ENCODE assay signal across 22 mouse cellular contexts in the genomic region with DNA sequence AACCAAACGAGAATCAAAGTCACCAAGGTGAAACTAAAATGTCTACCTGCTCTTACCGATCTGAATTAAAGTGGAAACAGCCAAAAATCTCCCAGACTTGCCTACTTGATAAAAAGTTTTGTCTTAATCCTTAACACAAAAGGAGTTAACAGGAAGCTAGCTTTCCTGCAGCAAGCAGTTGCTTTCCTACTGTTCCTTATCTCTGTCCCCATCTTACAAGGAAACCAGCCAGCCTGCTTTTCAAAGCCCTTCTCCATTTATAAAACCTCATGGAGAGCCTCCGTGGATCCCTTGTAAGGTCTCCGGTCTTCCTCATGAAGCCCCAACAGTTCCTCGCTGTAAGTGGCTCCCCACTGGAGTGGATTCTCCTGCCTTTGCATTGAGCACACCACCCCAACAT. TPM values are rescaled to one million over a fixed set of nuclear protein-coding genes. Genes with fewer than 3 reads are reported as not detected.
DNase-seq lines count a peak whose midpoint lies in the region; ATAC-seq and TF ChIP-seq lines count a peak whose summit lies in the region.
"Had no signal": no experiment of that assay in that cellular context is flagged by ENCODE, and none has a peak within 500 bp of the region (broad histone marks: within the 10 kb centered on the region; RNA-seq: fewer than 3 reads in every experiment).

No protein-coding gene starts in this region.

- no peak for ATAC-seq in kidney, embryonic 15.5 days (replicated peaks; ENCODE audit: low FRiP score)
- no peak for ATAC-seq in lung, postnatal 0 days
- ATAC-seq: forebrain, embryonic 15.5 days; hindbrain, embryonic 16.5 days; inflammation-experienced regulatory T-cells, adult 6 months; Patski had no signal

- no peaks in the 10 kb centered on the region for H3K9me3 ChIP-seq in kidney, embryonic 15.5 days (replicated peaks)
- no peaks in the 10 kb centered on the region for H3K9me3 ChIP-seq in lung, postnatal 0 days (ENCODE audit: low read length)
- H3K9me3 ChIP-seq in MEL (replicated peaks; ENCODE audit: insufficient read depth, low read length), result no peaks in the 10 kb centered on the region
- H3K9me3 ChIP-seq: embryonic facial prominence, embryonic 12.5 days; forebrain, embryonic 15.5 days; heart, embryonic 13.5 days; hindbrain, embryonic 12.5 days had no signal

- WGBS in kidney, embryonic 15.5 days, result 43% methylated on average over 5 of the region's 5 CpGs
- 26% methylated on average over 5 of the region's 5 CpGs for WGBS in lung, postnatal 0 days

- H3K4me2 ChIP-seq in kidney, embryonic 15.5 days, result no peak overlapping the region
- H3K4me2 ChIP-seq in lung, postnatal 0 days (replicated peaks; ENCODE audit: low read depth, low read length), result no peak overlapping the region
- H3K4me2 ChIP-seq: embryonic facial prominence, embryonic 12.5 days; forebrain, embryonic 15.5 days; heart, embryonic 13.5 days; hindbrain, embryonic 12.5 days had no signal

- peaks cover 28% of the 10 kb centered on the region for H3K36me3 ChIP-seq in kidney, embryonic 15.5 days
- H3K36me3 ChIP-seq in lung, postnatal 0 days (ENCODE audit: insufficient read depth, low read length), result no peaks in the 10 kb centered on the region
- H3K36me3 ChIP-seq in MEL (ENCODE audit: control insufficient read depth in 1 of 2, insufficient read depth in 2 of 2, low read length in 2 of 2), result peaks cover 6 to 13% of the 10 kb centered on the region in 2 experiments

- H3K9ac ChIP-seq in kidney, embryonic 15.5 days, result no peak overlapping the region
- no peak overlapping the region for H3K9ac ChIP-seq in lung, postnatal 0 days (replicated peaks; ENCODE audit: low read depth)
- no peak overlapping the region for H3K9ac ChIP-seq in MEL (ENCODE audit: control insufficient read depth, low read depth, low read length, poor library complexity, severe bottlenecking)
- H3K9ac ChIP-seq: embryonic facial prominence, embryonic 12.5 days; forebrain, embryonic 15.5 days; heart, embryonic 13.5 days; hindbrain, embryonic 12.5 days had no signal

- H3K4me1 ChIP-seq in kidney, embryonic 15.5 days, result peaks cover 6% of the 10 kb centered on the region; the same call in 1 of the 2 replicates
- 0 out of 2 replicates have a peak, but pooled peaks cover 3% of the 10 kb centered on the region for H3K4me1 ChIP-seq in lung, postnatal 0 days (ENCODE audit: insufficient read depth, low read depth, low read length)
- H3K4me1 ChIP-seq in MEL (ENCODE audit: control insufficient read depth in 1 of 2, insufficient read depth in 2 of 2, low read length in 2 of 2), result peaks cover 5 to 11% of the 10 kb centered on the region in 2 experiments
- H3K4me1 ChIP-seq: embryonic facial prominence, embryonic 12.5 days; forebrain, embryonic 15.5 days; hindbrain, embryonic 12.5 days had no signal

- H3K27me3 ChIP-seq in kidney, embryonic 15.5 days, result no peaks in the 10 kb centered on the region
- no peaks in the 10 kb centered on the region for H3K27me3 ChIP-seq in lung, postnatal 0 days (replicated peaks; ENCODE audit: insufficient read depth, low read length)
- no peaks in the 10 kb centered on the region for H3K27me3 ChIP-seq in MEL (ENCODE audit: control insufficient read depth in 1 of 2, insufficient read depth in 2 of 2, low read length in 2 of 2)
- H3K27me3 ChIP-seq: CH12.LX; embryonic facial prominence, embryonic 12.5 days; forebrain, embryonic 15.5 days; heart, embryonic 13.5 days; hindbrain, embryonic 12.5 days; Patski had no signal

- no peak for TF ChIP-seq POLR2A in MEL (IDR thresholded peaks at IDR 0.05; ENCODE audit: control insufficient read depth in 1 of 2, insufficient read depth in 1 of 2, low read depth in 1 of 2, low read length in 2 of 2, poor library complexity in 1 of 2)

- H3K27ac ChIP-seq in kidney, embryonic 15.5 days, result peak overlapping the region; percentile 51; the same call in 1 of the 2 replicates
- H3K27ac ChIP-seq in lung, postnatal 0 days (ENCODE audit: low read length), result no peak overlapping the region
- no peak overlapping the region for H3K27ac ChIP-seq in MEL (ENCODE audit: control insufficient read depth, low read depth, low read length)
- H3K27ac ChIP-seq: embryonic facial prominence, embryonic 12.5 days; forebrain, embryonic 15.5 days; heart, embryonic 13.5 days; hindbrain, embryonic 12.5 days had no signal

- H3K79me2 ChIP-seq in MEL (ENCODE audit: control insufficient read depth, insufficient read depth, low read length, poor library complexity), result no peaks in the 10 kb centered on the region

- TF ChIP-seq RAD21 in MEL (IDR thresholded peaks at IDR 0.05; ENCODE audit: low read depth, low read length), result no peak

- H3K4me3 ChIP-seq in kidney, embryonic 15.5 days (replicated peaks), result no peak overlapping the region
- H3K4me3 ChIP-seq in lung, postnatal 0 days (ENCODE audit: low read depth, low read length), result no peak overlapping the region
- 0 out of 4 replicates have a peak overlapping the region, but pooled peaks of 1 of the 2 experiments have one; percentile 17 for H3K4me3 ChIP-seq in MEL (ENCODE audit: control insufficient read depth in 1 of 2, insufficient read depth in 1 of 2, low read depth in 2 of 2, low read length in 2 of 2)
- H3K4me3 ChIP-seq: embryonic facial prominence, embryonic 12.5 days; forebrain, embryonic 15.5 days; heart, embryonic 13.5 days; hindbrain, embryonic 12.5 days had no signal

- DNase-seq in kidney, adult 9 months, result no peak
- peak; percentile 19 for DNase-seq in lung, postnatal 0 days (ENCODE audit: low spot score)
- DNase-seq in lung, postnatal 14 days, result no peak
- peak; percentile 46 for DNase-seq in MEL (ENCODE audit: low read depth, low spot score)
- no peak for DNase-seq in heart, postnatal 4 days
- DNase-seq in adrenal gland, postnatal 36 days, result no peak
- DNase-seq: adrenal gland, adult 8-10 months; cerebellum, adult 11 months; cerebellum, adult 9-10 months; cerebellum, postnatal 25 days; gastrocnemius, postnatal 36 days; heart, adult 11 months; heart, postnatal 36 days had no signal

- no peak for TF ChIP-seq CTCF in lung, postnatal 0 days (IDR thresholded peaks at IDR 0.05)
- no peak for TF ChIP-seq CTCF in MEL (IDR thresholded peaks at IDR 0.05 in 2 of 3, conservative IDR thresholded peaks at IDR 0.05 in 1 of 3; ENCODE audit: control insufficient read depth in 1 of 3, insufficient read depth in 1 of 3, low read depth in 2 of 3, low read length in 3 of 3, poor library complexity in 1 of 3, severe bottlenecking in 1 of 3)

- no peak for TF ChIP-seq EP300 in lung, postnatal 0 days (IDR thresholded peaks at IDR 0.05)
- no peak for TF ChIP-seq EP300 in MEL (IDR thresholded peaks at IDR 0.05; ENCODE audit: low read depth in 1 of 2, low read length in 2 of 2)

TF ChIP-seq in MEL, 35 proteins besides CTCF, POLR2A, EP300 and RAD21:
- peak; percentile 73 for TF ChIP-seq GATA1 (IDR thresholded peaks at IDR 0.05; ENCODE audit: low read depth, low read length)
- no peak for TF ChIP-seq USF2 (IDR thresholded peaks at IDR 0.05; ENCODE audit: borderline replicate concordance in 1 of 2, insufficient read depth in 1 of 2, low read depth in 1 of 2, low read length in 2 of 2)
- TF ChIP-seq POLR2AphosphoS2 (IDR thresholded peaks at IDR 0.05; ENCODE audit: low read length), result peak; percentile 53; the same call in 1 of the 2 replicates
- TF ChIP-seq TCF12 (IDR thresholded peaks at IDR 0.05; ENCODE audit: low read depth, low read length), result no peak
- no peak for TF ChIP-seq GABPA (IDR thresholded peaks at IDR 0.05; ENCODE audit: low read depth, low read length)
- no peak for TF ChIP-seq MAFK (IDR thresholded peaks at IDR 0.05; ENCODE audit: borderline replicate concordance, low read depth, low read length)
- no peak for TF ChIP-seq E2F4 (IDR thresholded peaks at IDR 0.05; ENCODE audit: borderline replicate concordance, low read depth, low read length)
- no peak for TF ChIP-seq USF1 (IDR thresholded peaks at IDR 0.05; ENCODE audit: low read depth, low read length)

RNA-seq across cellular contexts. Expression of a gene that starts 23.4 kb away (rescaled TPM):
- 71.6 and 82.8 TPM in 2 replicates for polyA plus RNA-seq in kidney, embryonic 15.5 days (2015; fragmentation: Nextera tagmentation; extraction: Ambion mirVana)
- polyA plus RNA-seq in lung, postnatal 0 days (2015; fragmentation: Nextera tagmentation; extraction: Ambion mirVana), result 46.5 and 53.2 TPM in 2 replicates
- 17.1 and 21.2 TPM in 2 replicates for total RNA-seq in MEL (2012; rRNA removed)
- polyA plus RNA-seq in MEL (2012; ENCODE audit: insufficient read depth in 1 of 2, insufficient read length in 2 of 2, low read depth in 1 of 2, low replicate concordance in 2 of 2, missing spikeins in 1 of 2), result 10 to 100 TPM in 1 of 2 experiments, not detected in 1; 33.4 TPM
- 10 to 100 TPM; 92.0 to 92.6 TPM for total RNA-seq in heart, postnatal 4 days (2021)
- 100 to 1,000 TPM; 171 to 443 TPM for total RNA-seq in adrenal gland, postnatal 36 days (2021)

RNA-seq across cellular contexts. Expression of a gene that starts 24.5 kb away (rescaled TPM):
- polyA plus RNA-seq in kidney, embryonic 15.5 days (2015; fragmentation: Nextera tagmentation; extraction: Ambion mirVana), result 120 and 124 TPM in 2 replicates
- polyA plus RNA-seq in lung, postnatal 0 days (2015; fragmentation: Nextera tagmentation; extraction: Ambion mirVana), result 4.9 and 9.0 TPM in 2 replicates
- total RNA-seq in MEL (2012; rRNA removed), result 80.6 and 83.6 TPM in 2 replicates
- polyA plus RNA-seq in MEL (2012; ENCODE audit: insufficient read depth in 1 of 2, insufficient read length in 2 of 2, low read depth in 1 of 2, low replicate concordance in 2 of 2, missing spikeins in 1 of 2), result 100 to 1,000 TPM; 132 to 138 TPM
- total RNA-seq in heart, postnatal 4 days (2021), result 10 to 100 TPM; 53.5 to 65.0 TPM
- 1 to 10 TPM; 5.8 to 6.6 TPM for total RNA-seq in adrenal gland, postnatal 36 days (2021)

RNA-seq across cellular contexts. Expression of a gene that starts 58.8 kb away (rescaled TPM):
- polyA plus RNA-seq in kidney, embryonic 15.5 days (2015; fragmentation: Nextera tagmentation; extraction: Ambion mirVana), result 0.40 and 2.1 TPM in 2 replicates
- 0.95 and 1.1 TPM in 2 replicates for polyA plus RNA-seq in lung, postnatal 0 days (2015; fragmentation: Nextera tagmentation; extraction: Ambion mirVana)
- total RNA-seq in MEL (2012; rRNA removed), result 0.15 and 0.29 TPM in 2 replicates
- polyA plus RNA-seq in MEL (2012; ENCODE audit: insufficient read depth in 1 of 2, insufficient read length in 2 of 2, low read depth in 1 of 2, low replicate concordance in 2 of 2, missing spikeins in 1 of 2), result under 1 TPM in 1 of 2 experiments, not detected in 1; 0.43 TPM
- total RNA-seq in heart, postnatal 4 days (2021), result under 1 TPM; 0.07 to 0.10 TPM
- total RNA-seq in adrenal gland, postnatal 36 days (2021), result 10 to 100 TPM; 20.6 to 26.4 TPM
- total RNA-seq: CH12.LX; gastrocnemius, postnatal 36 days had no signal
- polyA plus RNA-seq: inflammation-experienced regulatory T-cells, adult 6 months had no signal

Comparison
In these comparisons a context has a peak if more than half of its experiments do, and no peak if none do; other contexts are left out.
1. DNase-seq: peak in lung, postnatal 0 days (single experiment) and MEL (single experiment); none in kidney, adult 9 months (single experiment), lung, postnatal 14 days (single experiment), heart, postnatal 4 days (single experiment) and adrenal gland, postnatal 36 days (0 of 2).
2. RNA of a gene that starts 24.5 kb away (total RNA-seq): 80.6 to 83.6 TPM in MEL and 53.5 to 65.0 TPM in heart, postnatal 4 days; 5.8 to 6.6 TPM in adrenal gland, postnatal 36 days; every median in the first group is over 4 times any median in the second.
3. RNA of a gene that starts 58.8 kb away (total RNA-seq): 20.6 to 26.4 TPM in adrenal gland, postnatal 36 days; 0.15 to 0.29 TPM in MEL and 0.07 to 0.10 TPM in heart, postnatal 4 days; every median in the first group is over 10 times any median in the second.